Mouse (Mus musculus): ENCODE results near the gene Itga4. TPM values are rescaled to one million over a fixed set of nuclear protein-coding genes. Genes with fewer than 3 reads are reported as not detected.
A peak's percentile ranks its signal among the peaks of the same experiment; 100 is the strongest.

The Itga4 gene
- polyA plus RNA-seq, 1 experiment from 2014 or later: 3.1 TPM

GRCm38 (mm10) chr2:79371326-79372153 lies 116.3 kb downstream of the Itga4 start:
- Histone ChIP-seq H3K9me3 (ENCODE audit: control insufficient read depth, low read length) (no peaks in the 10 kb centered on the region), H3K4me2 (ENCODE audit: low read length) (no peak overlapping the region), H3K27me3 (replicated peaks; ENCODE audit: control insufficient read depth, insufficient read depth, low read length) (no peaks in the 10 kb centered on the region), H3K36me3 (ENCODE audit: control insufficient read depth, insufficient read depth) (no peaks in the 10 kb centered on the region), H3K4me1 (replicated peaks; ENCODE audit: control insufficient read depth, insufficient read depth, low read length) (peaks cover 3% of the 10 kb centered on the region; the same call in 1 of the 2 replicates), H3K9ac (replicated peaks; ENCODE audit: low read depth, low read length) (no peak overlapping the region), H3K27ac (ENCODE audit: low read length) (no peak overlapping the region), H3K4me3 (replicated peaks; ENCODE audit: low read length) (no peak overlapping the region)
- WGBS: 92% methylated on average over 7 of the region's 7 CpGs
- ATAC-seq: no peak

GRCm38 (mm10) chr2:79372154-79372467 lies 116.9 kb downstream of the Itga4 start:
- Histone ChIP-seq H3K9ac (replicated peaks; ENCODE audit: low read depth, low read length) (no peak overlapping the region), H3K4me1 (replicated peaks; ENCODE audit: control insufficient read depth, insufficient read depth, low read length) (peaks cover 3% of the 10 kb centered on the region; the same call in 1 of the 2 replicates), H3K4me2 (ENCODE audit: low read length) (no peak overlapping the region), H3K9me3 (ENCODE audit: control insufficient read depth, low read length) (no peaks in the 10 kb centered on the region), H3K4me3 (replicated peaks; ENCODE audit: low read length) (no peak overlapping the region), H3K27ac (ENCODE audit: low read length) (no peak overlapping the region), H3K27me3 (replicated peaks; ENCODE audit: control insufficient read depth, insufficient read depth, low read length) (no peaks in the 10 kb centered on the region), H3K36me3 (ENCODE audit: control insufficient read depth, insufficient read depth) (no peaks in the 10 kb centered on the region)
- no peak for ATAC-seq
- WGBS: 73% methylated on average over 2 of the region's 2 CpGs

- ATAC-seq: no peak
- Histone ChIP-seq H3K36me3 (ENCODE audit: control insufficient read depth, insufficient read depth) (no peaks in the 10 kb centered on the region), H3K27ac (ENCODE audit: low read length) (no peak overlapping the region), H3K4me3 (replicated peaks; ENCODE audit: low read length) (no peak overlapping the region), H3K9ac (replicated peaks; ENCODE audit: low read depth, low read length) (no peak overlapping the region), H3K4me2 (ENCODE audit: low read length) (no peak overlapping the region), H3K27me3 (replicated peaks; ENCODE audit: control insufficient read depth, insufficient read depth, low read length) (no peaks in the 10 kb centered on the region), H3K4me1 (replicated peaks; ENCODE audit: control insufficient read depth, insufficient read depth, low read length) (no peaks in the 10 kb centered on the region), H3K9me3 (ENCODE audit: control insufficient read depth, low read length) (no peaks in the 10 kb centered on the region)
- 48% methylated on average over 6 of the region's 6 CpGs for WGBS
These were observed 117.4 kb downstream of the Itga4 start for GRCm38 (mm10) chr2:79372486-79373200.

GRCm38 (mm10) chr2:79378346-79379086 lies 123.3 kb downstream of the Itga4 start:
- H3K4me3 ChIP-seq (replicated peaks; ENCODE audit: low read length): no peak overlapping the region
- no peaks in the 10 kb centered on the region for H3K27me3 ChIP-seq (replicated peaks; ENCODE audit: control insufficient read depth, insufficient read depth, low read length)
- 47% methylated on average over 8 of the region's 8 CpGs for WGBS
- H3K27ac ChIP-seq (ENCODE audit: low read length): no peak overlapping the region
- no peaks in the 10 kb centered on the region for H3K9me3 ChIP-seq (ENCODE audit: control insufficient read depth, low read length)
- ATAC-seq: peak; percentile 33
- H3K4me2 ChIP-seq (ENCODE audit: low read length): no peak overlapping the region
- H3K36me3 ChIP-seq (ENCODE audit: control insufficient read depth, insufficient read depth): no peaks in the 10 kb centered on the region
- H3K9ac ChIP-seq (replicated peaks; ENCODE audit: low read depth, low read length): no peak overlapping the region
- peaks cover 5% of the 10 kb centered on the region for H3K4me1 ChIP-seq (replicated peaks; ENCODE audit: control insufficient read depth, insufficient read depth, low read length)

- Histone ChIP-seq H3K4me2 (ENCODE audit: low read length) (peak overlapping the region; percentile 21; the same call in 1 of the 2 replicates), H3K27ac (ENCODE audit: low read length) (no peak overlapping the region; the same call in 1 of the 2 replicates), H3K9ac (replicated peaks; ENCODE audit: low read depth, low read length) (no peak overlapping the region), H3K9me3 (ENCODE audit: control insufficient read depth, low read length) (no peaks in the 10 kb centered on the region), H3K4me3 (replicated peaks; ENCODE audit: low read length) (no peak overlapping the region), H3K4me1 (replicated peaks; ENCODE audit: control insufficient read depth, insufficient read depth, low read length) (peaks cover 5% of the 10 kb centered on the region), H3K27me3 (replicated peaks; ENCODE audit: control insufficient read depth, insufficient read depth, low read length) (no peaks in the 10 kb centered on the region), H3K36me3 (ENCODE audit: control insufficient read depth, insufficient read depth) (no peaks in the 10 kb centered on the region)
- WGBS: 9% methylated on average over 12 of the region's 12 CpGs
- peak; percentile 86 for ATAC-seq
These were observed 124.1 kb downstream of the Itga4 start for GRCm38 (mm10) chr2:79379087-79380041.

Other genes starting within 250 kb of the Itga4 start
- 55.8 and 68.6 TPM in 2 replicates for gene Neurod1, start 201.3 kb downstream of the Itga4 start, polyA plus RNA-seq (2015; fragmentation: Nextera tagmentation; extraction: Ambion mirVana)
- 1.3 and 1.5 TPM in 2 replicates for gene Cerkl, start 201.4 kb downstream of the Itga4 start, polyA plus RNA-seq (2015; fragmentation: Nextera tagmentation; extraction: Ambion mirVana)